Mouse (Mus musculus): ENCODE measurements at regions not wholly inside any gene's neighbourhood (a gene's known extent, or its start where the extent isn't known, plus 50 kb on each side); places are given as distances from the start of the nearest gene placed in this dataset.

DNA sequence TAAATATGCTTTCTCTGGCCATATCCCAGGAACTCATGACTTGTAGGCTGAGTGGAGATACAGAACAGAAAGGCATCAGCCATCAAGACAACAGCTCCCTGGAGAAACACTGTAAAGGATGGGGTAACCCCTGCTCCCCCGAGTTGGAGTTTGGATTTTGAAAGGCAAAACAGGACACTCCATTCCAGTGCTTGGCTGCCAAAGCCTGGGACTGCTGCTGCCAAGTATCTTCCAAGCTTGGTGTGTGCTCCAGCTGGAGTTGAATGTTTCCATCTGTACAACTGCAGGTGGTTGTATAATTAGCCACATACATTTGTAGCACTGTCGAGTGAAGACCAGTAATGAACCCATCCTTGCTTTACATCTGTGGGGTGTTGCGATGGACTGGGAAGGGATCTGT lies 62.1 kb downstream of the 4933412E24Rik start:
- DNase-seq, result no peak

DNA sequence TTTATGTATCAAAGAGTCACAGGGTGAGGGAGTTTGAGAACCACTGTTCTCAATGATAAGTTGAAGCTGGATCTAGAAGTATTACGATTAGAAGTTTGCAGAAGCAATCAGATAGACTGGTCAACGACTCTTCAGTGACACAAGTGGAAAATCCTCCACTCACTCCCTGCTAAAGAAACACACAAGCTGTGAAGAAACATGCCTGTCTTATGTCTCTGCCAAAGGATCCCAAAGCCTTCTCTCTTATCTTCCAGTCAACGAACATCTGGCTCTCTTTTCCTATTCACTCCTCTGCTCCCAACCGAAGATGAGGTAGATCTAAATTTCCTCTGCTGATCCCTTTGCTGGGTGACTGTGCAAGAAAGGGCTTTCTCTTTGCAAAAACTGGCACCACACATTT lies 62.6 kb downstream of the 4933412E24Rik start:
- DNase-seq, result no peak

DNA sequence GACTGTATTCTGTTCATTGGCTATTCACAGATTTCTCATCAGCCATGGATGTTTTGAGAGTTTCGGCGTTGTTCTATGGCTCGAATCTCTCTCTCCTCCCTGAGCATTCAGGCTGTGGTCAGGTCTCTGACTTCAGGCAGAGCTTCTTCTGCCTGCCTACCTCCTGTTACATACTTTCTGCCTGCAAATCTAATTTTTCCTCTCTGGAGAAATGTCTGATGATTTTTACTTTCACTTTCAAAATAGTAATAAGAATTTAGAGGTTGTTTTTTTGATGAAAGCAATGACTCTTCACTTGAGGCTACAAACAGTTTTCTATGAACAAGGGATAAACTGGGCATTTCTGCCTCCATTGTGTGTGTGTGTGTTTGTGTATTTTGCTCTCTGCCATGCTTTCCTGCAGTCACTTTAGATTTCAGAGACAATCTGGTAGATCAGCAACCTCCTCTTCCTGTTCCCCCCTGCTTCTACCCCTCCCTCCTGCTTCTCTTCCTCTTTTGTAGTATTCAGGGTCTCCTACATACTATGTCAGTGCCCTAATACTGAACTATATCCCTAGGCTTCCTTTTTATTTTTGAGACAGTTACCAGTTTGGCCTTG lies 65.7 kb downstream of the 4933412E24Rik start:
- no peak for DNase-seq

DNA sequence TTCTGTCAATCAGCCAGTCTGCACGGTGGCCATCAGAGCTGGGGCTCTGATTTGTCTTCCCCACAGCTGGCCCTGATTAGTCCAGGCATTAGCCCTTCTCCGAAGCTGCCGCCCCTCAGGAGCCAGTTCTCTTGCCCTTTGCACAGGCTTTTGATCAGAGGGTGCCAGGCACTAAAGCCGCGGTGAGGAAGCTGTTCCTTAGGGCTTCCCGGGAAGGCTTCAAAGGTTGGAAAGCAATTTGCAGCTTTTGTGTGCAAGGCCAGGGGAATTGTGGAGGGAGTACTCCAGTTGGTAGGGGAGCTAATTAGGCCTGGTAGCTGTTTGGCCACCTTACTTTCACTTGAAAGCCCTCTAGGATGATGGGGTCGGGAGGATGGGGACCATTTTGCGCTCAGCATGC lies 71.2 kb downstream of the 4933412E24Rik start:
- no peak for DNase-seq

DNA sequence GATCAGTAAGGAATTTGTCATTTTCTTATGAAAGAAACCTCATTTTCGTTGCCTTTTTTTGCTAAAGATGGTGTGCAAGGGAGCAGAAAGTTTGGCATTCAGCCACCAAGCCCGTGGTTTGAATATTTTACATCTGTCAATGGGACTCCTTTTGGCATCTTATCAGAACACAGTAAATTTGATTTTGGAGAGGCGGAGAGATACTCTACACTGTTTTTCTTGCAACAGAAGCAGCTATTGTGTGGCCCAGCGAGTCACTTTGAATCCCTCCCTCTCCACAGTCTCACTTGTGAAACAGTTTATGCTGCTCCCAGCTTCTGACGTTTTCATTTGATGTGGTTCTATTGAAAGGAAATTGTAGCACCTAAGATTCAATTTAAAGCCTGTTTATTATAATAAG lies 79.9 kb downstream of the 4933412E24Rik start:
- no peak for DNase-seq

DNA sequence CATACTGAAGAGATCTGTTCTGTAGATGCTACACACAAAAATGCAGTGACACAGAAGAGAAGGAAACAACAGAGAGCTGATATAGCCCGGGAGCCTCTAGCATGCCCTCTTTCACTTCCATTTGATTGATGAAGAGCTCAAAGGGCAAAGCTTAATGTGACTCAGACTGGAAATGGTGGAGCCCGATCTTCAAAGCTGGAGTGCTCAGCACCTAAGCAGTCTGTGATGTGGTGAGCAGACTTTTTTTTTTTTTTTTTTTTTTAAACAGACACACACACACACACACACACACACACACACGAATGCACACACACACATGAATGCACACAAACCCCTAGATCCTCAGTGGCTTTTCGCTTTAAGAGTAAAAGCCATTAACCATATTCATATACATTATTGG lies 102.6 kb downstream of the 4933412E24Rik start:
- DNase-seq, result no peak

DNA sequence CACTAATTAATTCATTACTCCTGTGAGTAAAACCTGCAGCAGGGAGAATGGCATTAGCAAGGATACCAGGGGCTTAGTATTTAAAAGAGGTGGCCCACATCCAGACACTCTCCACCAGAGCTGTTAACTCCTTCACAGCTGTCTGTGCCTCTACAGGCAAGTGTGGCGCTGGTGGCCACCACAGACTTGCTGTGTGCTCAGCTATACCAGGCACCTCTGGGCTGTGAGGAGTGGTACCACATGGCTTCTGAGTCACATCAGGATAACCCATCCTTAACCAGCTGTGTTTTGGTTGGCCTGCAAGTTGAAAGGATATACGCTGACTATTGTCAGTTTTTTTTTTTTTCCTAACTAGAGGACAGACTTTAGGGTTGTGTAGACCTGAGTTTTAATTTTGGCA lies 108.1 kb downstream of the 4933412E24Rik start:
- DNase-seq, result no peak

DNA sequence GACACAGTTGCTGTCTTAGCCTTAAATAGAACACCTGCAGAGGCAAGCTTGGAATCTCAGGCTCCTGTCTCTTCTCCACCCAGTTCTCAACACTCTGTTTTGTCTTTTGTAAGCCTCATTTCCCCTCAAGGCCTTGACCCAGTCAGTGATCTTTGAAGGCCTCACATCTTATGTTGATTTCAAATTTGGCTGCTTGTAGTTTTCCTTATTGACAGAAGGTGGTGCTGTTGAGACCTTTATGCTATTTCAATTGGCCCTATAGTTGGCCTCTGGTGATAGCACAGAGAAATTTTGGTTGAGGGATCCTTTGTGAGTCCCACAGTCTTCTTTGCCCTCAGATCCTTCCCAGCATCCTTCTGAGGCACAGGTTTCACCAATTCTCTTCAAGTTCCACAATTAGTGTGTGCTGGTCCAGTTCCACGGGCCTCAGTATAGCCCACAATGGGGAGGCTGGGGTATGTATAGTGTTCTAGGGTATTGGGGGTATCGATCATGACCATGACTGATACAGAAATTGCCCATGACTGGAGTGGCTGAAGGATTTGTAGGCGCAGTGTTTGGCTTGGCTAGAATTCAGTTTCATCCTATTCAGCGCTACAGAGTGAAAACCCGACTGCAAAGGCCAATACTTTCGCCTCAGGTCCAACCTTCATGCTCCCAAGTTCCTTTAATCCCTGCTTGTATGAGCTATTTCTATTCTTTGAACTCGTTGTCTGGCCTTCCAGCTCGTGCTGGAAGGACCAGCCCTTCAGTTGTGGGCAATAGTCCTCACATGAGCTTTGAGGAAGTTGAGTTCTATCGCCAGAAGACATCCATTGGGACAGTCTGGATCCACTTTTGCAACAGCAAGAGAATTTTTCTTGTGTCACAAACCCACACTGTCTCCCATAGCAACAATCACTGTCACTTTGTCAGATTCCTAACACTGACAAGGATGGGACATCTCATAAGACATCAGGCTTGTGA lies 110.3 kb downstream of the 4933412E24Rik start:
- DNase-seq, result no peak

DNA sequence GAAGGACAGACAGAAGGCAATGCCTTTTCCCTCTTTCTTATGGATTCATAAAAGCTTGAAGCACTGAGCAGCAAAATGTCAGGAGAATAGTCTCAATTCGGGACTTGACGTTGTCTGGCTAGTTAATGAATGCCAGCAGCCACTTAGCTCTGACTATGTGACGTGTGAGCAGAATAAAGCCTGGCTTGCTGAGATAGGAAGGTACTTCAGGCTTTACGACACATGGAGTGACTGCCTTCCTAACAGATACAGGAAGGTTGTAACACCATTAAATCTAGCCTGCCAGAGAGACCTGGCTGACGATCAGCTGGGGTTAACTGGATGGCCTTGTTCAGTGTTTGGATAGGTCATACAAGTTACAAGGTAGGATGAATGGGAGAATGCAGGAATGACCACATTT lies 111.7 kb downstream of the 4933412E24Rik start:
- DNase-seq, result no peak

DNA sequence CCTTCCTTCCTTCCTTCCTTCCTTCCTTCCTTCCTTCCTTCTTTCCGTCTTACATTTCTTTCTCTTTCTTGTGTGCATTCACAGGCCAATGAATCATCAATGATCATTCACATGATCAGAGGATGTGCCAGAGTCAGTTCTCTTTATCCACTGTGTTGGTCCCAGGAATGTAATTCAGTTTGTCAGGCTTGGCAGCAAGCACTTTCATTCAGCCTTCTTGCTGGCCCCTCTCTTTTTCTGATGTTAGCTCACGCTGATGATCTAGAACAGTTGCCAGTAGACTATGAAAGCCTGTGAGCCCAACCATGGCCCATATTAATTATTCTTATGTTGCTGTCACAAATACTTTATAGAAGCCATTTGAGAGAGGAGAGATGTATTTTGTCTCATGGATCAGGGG lies 127.4 kb downstream of the 4933412E24Rik start:
- DNase-seq, result no peak

DNA sequence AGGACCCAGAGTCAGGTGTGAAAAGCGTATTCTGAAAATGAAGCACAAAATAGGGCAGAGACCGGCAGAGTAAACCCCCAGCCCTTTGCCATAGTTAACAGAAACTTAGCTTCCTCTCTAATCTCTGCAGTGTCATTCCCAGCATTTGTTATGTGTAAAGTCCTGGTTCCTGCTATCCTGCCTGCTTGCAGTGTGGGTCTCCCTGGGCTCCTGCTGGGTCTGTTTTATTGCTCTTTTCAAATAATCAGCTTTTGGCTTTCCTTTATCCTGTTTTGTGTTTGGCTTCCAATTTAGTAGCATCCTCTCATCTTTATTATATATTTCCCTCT lies 128.3 kb downstream of the 4933412E24Rik start:
- no peak for DNase-seq

DNA sequence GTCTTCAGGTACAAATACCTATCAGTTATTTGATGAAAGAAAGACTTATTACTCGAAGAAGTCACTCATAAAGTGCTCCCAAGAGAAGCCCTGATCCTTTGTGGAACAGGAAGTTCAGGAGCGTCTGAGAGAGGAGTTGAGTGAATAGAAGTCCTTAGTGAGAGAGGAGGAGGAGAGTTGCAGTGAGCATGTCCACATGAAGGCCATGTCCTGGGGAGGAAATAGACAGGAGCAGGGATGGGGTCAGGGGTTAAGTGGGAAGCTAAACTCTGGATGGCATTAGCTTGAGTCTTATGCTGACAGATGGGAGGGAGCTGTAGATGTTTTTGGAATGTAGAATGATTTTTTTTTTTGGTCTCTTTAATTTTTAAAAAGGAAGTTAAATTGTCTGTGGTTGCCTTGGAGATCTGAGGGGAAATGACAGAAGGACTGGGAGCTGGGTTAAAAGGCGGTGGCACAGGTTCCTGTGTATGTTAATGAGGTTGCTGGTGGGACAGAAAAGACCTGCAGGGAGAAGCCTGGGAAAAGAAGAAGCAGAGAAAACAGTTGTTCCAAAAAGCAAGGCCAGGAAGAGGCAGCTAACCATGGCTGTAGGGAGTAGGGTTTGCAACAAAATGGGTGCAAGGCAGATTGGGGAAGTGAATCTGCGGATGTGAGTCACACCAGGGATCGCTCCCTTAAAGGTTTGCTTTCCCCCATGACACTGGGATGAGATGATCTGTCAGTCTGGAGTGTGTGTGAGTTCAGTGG lies 128.9 kb downstream of the 4933412E24Rik start:
- no peak for DNase-seq

DNA sequence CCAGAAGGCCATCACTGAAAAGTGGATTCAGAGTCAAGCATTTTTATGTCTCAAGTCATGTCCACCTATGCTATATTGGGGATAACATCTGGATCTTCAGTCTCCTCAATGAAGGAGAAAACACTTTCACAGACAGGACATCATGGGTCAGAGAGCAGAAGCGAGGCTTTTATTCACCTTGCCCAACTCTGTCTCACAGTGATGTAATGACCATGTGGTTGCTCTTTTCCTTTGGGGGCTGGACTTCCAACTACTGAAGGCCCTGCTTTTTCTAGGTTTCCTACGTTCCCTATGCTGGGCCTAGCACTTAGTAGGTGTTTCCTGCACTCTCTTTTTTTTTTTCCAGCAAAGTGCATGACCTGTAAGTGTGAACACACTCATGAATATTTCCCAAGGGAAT lies 130.4 kb downstream of the 4933412E24Rik start:
- DNase-seq, result no peak

DNA sequence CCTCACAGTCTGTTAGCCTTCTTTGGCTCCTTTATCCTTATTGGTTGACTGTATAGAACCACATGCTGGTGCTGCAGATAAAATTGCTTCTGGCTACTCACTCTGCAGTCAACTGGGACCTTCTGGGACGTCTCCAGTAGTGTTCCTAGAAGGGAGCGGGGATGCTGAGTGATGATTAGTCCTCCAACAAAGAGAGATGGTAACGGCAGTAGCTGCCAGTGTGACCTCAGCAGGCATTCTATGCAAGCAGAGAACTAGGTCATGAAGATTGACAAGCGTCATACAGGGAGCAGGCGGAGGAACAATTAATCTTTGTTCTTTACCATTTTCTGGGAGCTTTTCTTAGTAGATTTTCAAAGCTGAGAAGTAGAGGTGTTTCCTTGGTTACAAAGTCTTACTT lies 134.0 kb downstream of the 4933412E24Rik start:
- DNase-seq, result no peak

DNA sequence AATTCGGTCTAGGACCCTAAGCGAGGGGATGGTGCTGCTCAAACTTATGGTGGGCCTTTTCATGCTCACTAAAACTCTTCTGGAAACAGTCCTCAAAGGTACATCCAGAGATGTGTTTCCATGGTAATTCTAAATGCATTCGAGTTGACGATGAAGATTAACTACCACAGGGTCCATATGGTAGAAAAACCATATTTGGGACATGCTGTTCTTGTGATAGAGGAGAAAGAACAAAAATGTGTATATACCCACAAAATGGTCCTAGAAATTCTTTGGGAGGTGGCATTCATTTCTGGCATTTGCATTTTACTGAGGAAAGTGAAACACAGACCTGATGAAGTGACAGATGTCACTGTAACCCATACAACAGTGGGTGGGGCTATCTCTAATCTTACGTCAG lies 136.0 kb downstream of the 4933412E24Rik start:
- no peak for DNase-seq

DNA sequence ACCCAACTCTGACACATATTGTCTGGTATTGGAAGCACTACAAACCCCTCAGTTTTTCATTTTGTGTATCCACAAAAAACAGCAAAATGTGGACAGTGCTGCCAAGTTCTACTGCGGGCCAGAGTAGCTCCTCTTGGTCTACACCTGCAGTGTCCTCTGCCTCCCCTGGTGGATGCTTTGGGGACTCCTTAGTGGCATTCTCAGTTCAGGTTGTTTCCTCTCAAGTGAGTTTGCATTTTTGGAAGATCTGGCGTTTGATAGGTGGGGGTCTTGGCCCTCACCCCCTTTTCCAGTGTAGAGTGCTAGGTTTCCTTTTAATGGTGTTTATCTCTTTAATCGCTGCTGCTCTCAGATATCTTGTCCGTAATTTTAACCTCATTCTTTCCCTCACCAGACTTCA lies 137.1 kb downstream of the 4933412E24Rik start:
- DNase-seq, result no peak

DNA sequence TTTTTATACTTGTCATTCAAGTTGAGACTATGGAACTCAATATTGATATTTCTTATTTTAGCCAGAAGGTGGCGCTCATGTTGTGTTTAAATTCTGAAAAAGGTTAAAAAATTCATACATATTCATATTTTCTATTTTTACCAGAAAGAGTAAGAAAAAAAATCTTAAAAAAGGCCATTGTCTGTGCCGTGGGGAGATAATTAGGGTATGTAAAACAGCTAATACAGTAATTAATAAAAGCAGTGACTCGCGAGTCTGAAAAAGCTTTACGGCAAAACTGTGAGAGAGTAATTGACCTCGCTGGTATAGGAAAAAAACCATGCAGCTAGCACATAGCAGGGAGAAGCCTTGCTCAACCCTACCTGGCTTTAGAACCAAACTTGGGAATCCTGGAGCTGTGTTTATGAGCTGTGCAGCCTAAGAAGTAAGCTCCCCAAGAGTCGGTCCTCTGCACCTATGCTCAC lies 140.1 kb downstream of the 4933412E24Rik start:
- no peak for DNase-seq

DNA sequence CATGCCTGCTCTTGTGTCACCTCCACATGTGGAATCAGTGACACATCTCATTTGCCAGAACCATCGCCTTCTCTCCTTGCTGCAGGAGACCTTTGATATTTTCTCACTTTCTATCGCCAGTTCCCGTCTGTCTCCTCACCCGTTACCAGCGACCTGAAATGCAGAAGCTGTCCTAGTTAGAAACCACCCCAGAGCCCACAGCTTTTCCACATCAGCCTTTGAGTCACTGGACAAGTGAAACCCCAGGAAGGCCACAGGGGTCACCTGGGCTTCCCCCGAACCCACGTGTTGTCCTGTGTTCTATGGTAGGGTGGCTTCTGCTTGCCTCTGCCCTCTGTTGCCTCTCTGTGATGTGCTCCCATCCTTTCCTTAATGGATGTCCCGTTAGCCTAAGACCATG lies 149.7 kb downstream of the 4933412E24Rik start:
- no peak for DNase-seq

DNA sequence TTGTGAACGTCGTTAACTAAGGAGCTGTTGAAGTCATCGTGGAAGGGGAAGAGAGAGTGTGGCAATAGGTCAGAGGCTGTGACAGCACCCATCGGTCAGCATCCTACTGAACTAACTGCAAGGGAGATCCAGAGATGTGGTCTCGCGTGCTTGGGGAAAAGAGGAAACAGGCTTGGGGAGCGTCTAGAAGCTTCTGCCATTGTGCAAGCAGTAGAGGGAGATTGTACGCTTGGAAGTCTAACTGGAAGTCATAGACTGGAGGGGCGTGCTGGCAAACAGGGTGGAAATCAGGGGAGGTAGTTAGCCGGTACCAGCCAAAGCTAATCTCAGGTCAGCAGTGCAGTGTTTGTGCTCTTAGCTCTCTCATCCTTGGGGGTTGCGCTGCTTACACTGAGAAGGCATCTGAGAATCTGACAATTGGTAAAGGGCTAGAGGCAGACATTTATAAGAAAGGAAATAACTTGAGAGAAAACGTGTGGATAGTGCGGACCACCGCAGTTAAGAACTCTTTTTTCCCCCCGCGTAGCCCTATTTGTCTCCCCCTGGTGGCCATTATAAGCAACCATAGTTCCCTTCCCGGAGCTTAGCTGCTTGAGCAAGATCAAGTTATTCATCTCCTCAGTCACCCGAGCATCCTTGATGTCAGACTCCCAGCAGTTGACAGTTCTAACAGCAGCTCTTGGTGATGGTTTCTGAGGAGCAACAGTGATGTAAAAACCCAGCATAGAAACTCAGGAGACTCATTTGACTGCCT lies 151.5 kb downstream of the 4933412E24Rik start:
- peak; percentile 7 for DNase-seq

DNA sequence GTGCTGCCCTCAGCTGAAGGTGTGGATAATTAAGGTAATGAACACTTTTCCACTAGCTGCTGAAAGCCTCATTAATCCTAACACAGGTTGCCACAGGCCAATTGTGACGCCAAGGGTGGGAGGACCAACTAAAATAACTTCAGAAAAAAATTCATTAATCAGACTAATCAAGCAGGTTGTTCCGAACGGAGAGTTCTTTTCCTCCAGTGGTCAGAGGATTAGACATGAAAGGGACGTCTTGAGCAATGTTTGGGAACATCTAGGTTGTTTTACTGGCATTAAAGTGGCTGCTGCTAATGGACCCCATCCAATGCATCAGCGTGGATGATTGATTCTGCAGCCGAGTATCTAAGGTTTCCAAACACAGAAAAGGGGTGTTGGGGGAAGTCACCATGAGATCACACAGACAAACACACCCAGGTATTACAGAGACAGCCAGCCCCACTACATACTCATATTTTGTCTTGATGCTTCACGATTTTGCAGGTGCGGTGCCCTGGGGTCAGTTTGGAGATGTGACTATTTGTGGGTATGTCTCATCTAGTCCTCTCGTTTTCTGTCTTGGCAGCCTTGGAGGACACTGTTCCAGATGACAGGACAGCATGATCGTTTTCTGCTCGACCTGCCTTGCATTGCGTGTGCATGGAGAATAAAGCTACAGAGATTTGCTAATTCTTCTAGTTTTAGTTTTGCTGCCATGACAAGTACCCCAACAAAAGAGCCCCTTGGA lies 164.0 kb downstream of the 4933412E24Rik start:
- DNase-seq, result no peak

DNA sequence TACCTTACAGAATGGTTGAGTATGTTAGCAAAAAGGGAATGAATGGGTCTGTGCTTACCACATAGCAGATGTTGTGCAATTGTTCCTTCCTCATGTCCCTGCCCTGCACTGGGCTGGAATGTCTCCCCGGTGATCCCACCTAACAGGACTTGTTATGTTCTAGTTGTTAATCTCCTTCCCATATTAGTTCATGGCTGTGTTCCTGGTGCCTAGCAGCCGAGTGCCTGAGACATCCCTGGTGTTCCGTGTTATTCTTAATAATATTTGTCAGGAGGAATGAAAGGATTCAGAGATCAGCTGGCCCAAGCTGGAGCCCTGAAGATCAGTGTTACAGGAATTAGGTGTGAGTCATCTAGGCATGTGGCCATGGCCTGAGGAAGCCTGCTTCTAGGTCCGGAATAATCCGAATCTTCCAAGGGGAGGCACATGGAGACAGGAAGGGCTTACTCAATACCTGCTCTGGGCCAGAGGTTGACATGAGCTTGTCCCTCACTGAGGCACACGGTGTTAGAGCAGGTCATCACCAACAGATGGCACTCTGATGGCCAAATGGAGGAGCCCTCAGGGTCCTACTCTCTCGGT lies 171.2 kb downstream of the 4933412E24Rik start:
- DNase-seq, result no peak

DNA sequence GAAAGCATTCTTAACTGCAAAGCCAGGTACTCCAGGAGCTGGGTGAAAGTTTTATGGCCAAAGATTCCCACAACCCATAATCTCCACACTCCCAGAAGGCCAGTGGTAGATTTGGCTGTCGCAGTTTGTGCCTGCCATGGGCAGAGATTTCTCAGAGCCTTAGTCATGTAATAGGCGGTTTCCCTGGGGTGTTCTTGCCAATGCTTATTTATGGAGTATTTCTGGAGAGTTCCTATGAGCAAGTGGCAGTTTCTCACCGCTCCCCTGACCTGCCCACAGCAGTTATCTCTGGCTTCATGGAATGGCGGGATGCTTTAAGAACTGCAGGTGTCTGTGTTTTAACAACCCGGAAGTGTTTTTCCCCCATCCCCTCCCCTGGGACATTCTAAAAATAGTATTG lies 179.8 kb downstream of the 4933412E24Rik start:
- no peak for DNase-seq

All from liver (tissue).